Mouse (Mus musculus): ENCODE data around the gene Adcyap1. TPM values are rescaled to one million over a fixed set of nuclear protein-coding genes. Genes with fewer than 3 reads are reported as not detected.

Gene Adcyap1
- total RNA-seq (2021), result not detected
- long read RNA-seq, experiment 1, result 0 reads
- long read RNA-seq, experiment 2, result 0 reads

DNA sequence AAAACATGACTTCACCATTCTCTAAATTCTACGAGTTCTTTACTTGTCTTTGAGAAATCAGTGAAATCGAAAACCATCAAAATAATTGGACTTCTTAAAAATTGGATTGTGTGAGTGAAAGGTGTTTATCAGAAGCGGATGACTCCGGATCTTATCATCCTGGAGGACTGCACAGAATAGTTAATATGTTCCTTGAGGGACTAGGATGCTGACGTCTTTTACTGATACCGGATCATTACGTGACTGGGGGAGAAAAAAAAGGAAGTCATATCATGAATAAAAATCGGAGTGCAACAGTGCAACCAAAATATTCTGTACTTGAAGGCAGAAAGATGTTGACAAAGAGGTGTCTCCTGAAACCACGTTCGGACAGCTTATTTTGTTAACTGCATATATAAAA lies at the start of gene Adcyap1:
Gene Adcyap1, plus strand, starts transcription at position 301 of the 400 bp plus-strand sequence.
- DNase-seq (ENCODE audit: low spot score), result no peak

GRCm38 (mm10) chr17:93158280-93158851 lies 40.5 kb upstream of the Adcyap1 start:
- DNase-seq (ENCODE audit: low spot score), result no peak

DNA sequence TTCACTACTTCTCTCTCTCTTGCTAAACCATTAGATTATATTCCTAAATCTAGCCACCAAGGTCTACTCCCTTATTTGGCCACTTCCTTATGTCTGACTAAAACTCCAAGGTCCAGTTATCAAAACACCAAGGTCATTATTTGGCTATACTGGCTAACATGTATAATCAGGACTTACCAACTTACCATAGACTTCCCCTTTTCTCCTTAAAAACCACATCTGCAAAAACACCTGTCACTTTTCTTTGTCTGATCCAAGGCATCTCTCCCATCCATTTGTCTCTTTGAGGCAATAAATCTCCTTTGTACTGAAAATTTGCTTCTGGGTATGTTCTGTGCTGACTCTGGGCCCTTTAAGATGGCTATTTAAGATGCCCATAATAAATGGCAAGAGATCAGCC lies 29.2 kb upstream of the Adcyap1 start:
- DNase-seq (ENCODE audit: low spot score), result no peak

DNA sequence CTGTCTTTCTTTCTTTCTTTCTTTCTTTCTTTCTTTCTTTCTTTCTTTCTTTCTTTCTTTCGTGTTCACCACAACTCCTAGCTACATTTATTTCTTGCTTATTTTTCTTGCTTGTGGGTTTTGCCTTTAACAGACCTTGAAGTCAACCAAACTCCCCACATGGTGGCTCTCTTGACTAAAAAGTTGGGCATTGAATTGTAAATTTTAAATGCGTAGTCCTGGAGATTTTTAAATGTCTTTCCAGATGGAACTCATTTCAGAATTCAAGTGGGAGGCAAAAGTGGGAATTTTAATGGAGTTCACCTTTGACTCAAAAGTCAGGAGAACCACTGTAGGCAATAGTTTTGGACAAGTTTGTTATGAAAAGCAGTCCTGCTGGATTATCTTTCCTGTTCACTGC lies 2.0 kb upstream of the Adcyap1 start:
- DNase-seq (ENCODE audit: low spot score), result no peak

DNA sequence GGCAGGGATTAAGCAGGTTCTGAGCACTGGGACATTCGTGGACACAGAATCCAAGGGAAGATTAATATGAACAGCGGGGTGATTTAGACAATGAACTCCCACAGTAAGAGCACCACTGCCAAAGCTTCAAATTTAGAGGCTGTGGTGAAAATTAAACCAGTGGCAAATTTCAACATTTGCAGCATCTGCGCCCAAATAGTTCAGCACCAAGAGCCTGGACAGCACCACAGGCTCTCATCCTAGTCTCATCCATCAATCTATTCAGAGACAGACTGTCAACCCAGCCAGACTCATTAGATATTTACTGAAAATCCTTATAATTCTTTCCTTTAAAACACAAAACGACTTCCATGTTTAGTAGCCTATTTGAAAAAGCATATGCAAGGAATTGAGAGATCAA lies 604 bp upstream of the Adcyap1 start:
- no peak for DNase-seq (ENCODE audit: low spot score)

- DNase-seq (ENCODE audit: low spot score), result no peak
Measured at GRCm38 (mm10) chr17:93199218-93199617, 401 bp downstream of the Adcyap1 start.

- DNase-seq (ENCODE audit: low spot score), result no peak
Measured at GRCm38 (mm10) chr17:93199747-93200146, 930 bp downstream of the Adcyap1 start.

- no peak for DNase-seq (ENCODE audit: low spot score)
Measured at GRCm38 (mm10) chr17:93200386-93201264, 1.8 kb downstream of the Adcyap1 start.

- no peak for DNase-seq (ENCODE audit: low spot score)
Measured at GRCm38 (mm10) chr17:93201265-93201925, 2.6 kb downstream of the Adcyap1 start.

GRCm38 (mm10) chr17:93202165-93203075 lies 3.6 kb downstream of the Adcyap1 start:
- DNase-seq (ENCODE audit: low spot score), result no peak

DNA sequence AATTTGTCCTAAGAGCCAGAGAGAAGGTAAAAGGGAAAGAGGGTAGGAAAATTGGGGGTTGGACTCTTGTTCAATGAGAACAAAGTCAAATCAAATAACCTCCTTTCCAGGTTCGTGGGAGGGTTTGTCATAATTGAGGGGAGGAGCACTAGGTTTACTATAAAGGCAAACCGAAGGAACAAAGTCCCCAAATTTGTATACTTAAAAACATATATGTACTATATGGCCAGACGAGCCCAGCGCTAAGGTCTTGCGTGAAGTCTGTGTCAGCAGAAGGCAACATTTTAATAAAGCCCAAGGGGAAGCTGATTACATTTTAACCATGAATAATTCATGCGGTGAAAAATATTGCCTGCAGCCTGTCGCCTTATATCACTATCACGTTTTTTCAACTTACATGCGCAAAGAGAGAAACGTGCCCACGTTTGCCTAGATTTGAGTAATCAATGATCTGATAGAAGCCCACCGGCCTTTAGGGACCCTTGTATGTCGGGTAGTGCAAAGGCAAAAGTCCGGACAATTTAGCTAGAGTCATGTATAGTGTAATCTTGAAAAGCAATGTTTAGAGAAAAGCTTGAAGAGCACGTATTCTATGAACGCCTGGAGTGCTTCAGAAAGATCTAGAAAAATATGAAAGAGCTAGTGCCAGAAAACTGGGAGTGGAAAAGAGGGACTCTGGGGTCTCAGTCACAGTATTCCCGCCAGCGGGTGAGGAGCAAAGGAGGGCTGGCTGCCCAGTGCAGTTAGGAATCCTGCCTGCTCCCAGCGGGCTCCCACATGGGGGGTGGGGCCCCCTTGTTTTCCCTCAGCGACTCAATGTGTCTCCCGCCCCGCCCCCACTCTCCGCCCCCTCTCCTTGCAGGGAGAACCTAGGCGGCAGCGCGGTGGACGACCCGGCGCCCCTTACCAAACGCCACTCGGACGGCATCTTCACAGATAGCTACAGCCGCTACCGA lies 4.5 kb downstream of the Adcyap1 start:
- no peak for DNase-seq (ENCODE audit: low spot score)

- no peak for DNase-seq (ENCODE audit: low spot score)
Measured at GRCm38 (mm10) chr17:93217785-93218184, 19.0 kb downstream of the Adcyap1 start.

DNA sequence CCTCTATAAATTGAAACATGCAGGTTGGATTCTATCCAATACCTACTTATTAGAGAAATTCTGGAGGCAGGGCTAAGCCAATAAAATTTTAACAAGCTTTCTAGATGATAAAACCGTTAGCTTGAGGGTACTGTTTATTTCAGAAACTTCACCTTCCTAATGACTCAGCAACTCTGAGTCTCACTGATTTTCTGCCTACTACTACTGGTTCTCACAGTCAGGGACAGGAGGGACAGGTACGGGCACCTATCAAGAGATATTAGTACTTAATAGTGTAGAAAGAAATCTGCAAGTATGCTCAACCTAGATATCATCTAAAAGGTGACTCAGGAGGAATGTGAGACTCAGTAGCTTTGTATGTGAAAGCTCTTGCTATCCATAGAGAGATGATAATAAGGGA lies 19.8 kb downstream of the Adcyap1 start:
- DNase-seq (ENCODE audit: low spot score), result no peak

- DNase-seq (ENCODE audit: low spot score), result no peak
Measured at GRCm38 (mm10) chr17:93237355-93237754, 38.5 kb downstream of the Adcyap1 start.

Data from gastrocnemius, adult 18-20 months (tissue).